Mouse (Mus musculus) E14TG2a.4 (cell line): ENCODE measurements around the gene Umodl1.

Experiments used
- CTCF ChIP-seq: conservative IDR thresholded peaks from 2 replicates; pipeline ENCODE4 v1.5.1; 2014; ENCODE audit warnings: low read length
- POU5F1 ChIP-seq: IDR thresholded peaks from 2 replicates; pipeline ENCODE4 v1.6.1; 2014; ENCODE audit warnings: low read length, borderline replicate concordance

GRCm38 (mm10) chr17:30932836-30933235 lies 21.6 kb upstream of the Umodl1 start:
- no peak for TF ChIP-seq CTCF
- no peak for TF ChIP-seq POU5F1
